Mouse (Mus musculus) kidney, adult 2 months (tissue): ENCODE measurements around the gene Dab1. TPM values are rescaled to one million over a fixed set of nuclear protein-coding genes. Genes with fewer than 3 reads are reported as not detected.
A peak's percentile ranks its signal among the peaks of the same experiment; 100 is the strongest.

Experiments
- DNase-seq: peaks from one replicate; pipeline ENCODE4 v3.0.0; 2021
- H3K27ac ChIP-seq: fragments of 200-500 bp; 2 replicates; pipeline ENCODE4 v1.5.1; 2012; ENCODE audit warnings: low read depth, low read length, control low read depth, inconsistent platforms; ENCODE audit not compliant: insufficient read depth
- H3K27me3 ChIP-seq: fragments of 200-500 bp; replicated peaks from 2 replicates; pipeline ENCODE4 v1.6.1; 2012; ENCODE audit warnings: mild to moderate bottlenecking, moderate library complexity, low read length, inconsistent platforms; ENCODE audit not compliant: control insufficient read depth, insufficient read depth
- H3K36me3 ChIP-seq: fragments of 200-500 bp; 2 replicates; pipeline ENCODE4 v1.6.1; 2012; ENCODE audit warnings: mild to moderate bottlenecking, moderate library complexity, low read length, inconsistent platforms; ENCODE audit not compliant: control insufficient read depth, insufficient read depth
- H3K4me1 ChIP-seq: fragments of 200-500 bp; 2 replicates; pipeline ENCODE4 v1.6.1; 2011; ENCODE audit warnings: low read length; ENCODE audit not compliant: control insufficient read depth, insufficient read depth
- H3K4me3 ChIP-seq: fragments of 200-500 bp; 2 replicates; pipeline ENCODE4 v1.5.1; 2011; ENCODE audit warnings: mild to moderate bottlenecking, low read depth, low read length, control low read depth; ENCODE audit not compliant: insufficient read depth
- CTCF ChIP-seq: fragments of 200-500 bp; conservative IDR thresholded peaks from 2 replicates; pipeline ENCODE4 v1.5.1; 2011; ENCODE audit warnings: low read depth, mild to moderate bottlenecking, control low read depth, low read length, moderate library complexity, mixed read lengths; ENCODE audit not compliant: insufficient read depth, insufficient read length
- POLR2A ChIP-seq: fragments of 200-500 bp; IDR thresholded peaks from one replicate; pipeline ENCODE4 v1.6.1; 2011; ENCODE audit warnings: low read depth, low read length, control low read depth
- WGBS: fragments of 180-500 bp; shearing (Covaris S2); methylation state at CpG from one replicate; pipeline ENCODE4 v1.1.7; 2018; 5-methylcytosine and 5-hydroxymethylcytosine counted together
- polyA plus RNA-seq: library from polyadenylated mRNA; depleted of rRNA; stranded (reverse); fragments of >200 nt; gene quantifications from 2 replicates; pipeline ENCODE4 v1.2.3, GENCODE M21; 2012

The Dab1 gene
- polyA plus RNA-seq, 1 experiment: 3.3 TPM

DNA sequence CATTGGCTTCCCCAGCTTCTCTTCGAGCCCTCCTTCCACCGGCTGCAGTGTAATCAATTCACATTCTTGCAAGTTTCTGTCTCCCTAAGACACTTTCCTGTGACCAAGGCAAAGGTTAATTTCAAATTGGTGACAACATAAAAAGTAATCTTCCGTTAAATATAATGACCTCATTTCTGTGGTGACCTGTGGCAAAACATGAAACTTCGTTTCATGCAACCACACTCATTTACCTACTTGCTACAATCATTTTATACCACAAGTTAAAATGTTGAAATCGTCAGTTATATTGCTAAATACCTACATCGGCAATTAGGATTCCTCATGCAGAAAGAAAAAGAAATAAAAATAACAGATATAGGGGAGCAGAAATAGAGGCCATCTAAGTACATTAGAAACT lies 1048.9 kb downstream of the Dab1 start:
- no peak for TF ChIP-seq POLR2A
- no peak for TF ChIP-seq CTCF

DNA sequence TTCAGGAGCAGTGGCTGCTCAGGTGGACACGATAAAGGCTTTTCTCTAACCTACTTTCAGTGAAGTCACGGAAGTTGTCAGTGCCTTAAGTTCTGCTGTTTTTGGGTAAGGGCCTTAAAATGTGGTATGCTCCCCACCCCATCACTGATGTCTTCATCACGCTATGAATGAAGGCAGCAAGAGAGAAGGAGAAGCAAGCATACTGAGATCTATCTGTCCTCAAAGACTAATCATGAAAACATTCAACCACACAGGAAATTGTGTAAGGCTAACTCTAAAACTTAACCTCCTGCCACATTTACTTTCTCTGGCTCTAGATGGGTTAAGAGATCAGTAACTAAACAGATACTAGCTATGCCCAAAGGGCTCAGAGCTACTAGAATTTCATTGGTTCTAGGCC lies 1050.2 kb downstream of the Dab1 start:
- no peaks in the 10 kb centered on the region for H3K27me3 ChIP-seq
- no peaks in the 10 kb centered on the region for H3K4me1 ChIP-seq
- 95% methylated on average over 3 of the region's 3 CpGs for WGBS
- H3K36me3 ChIP-seq: no peaks in the 10 kb centered on the region
- no peak overlapping the region for H3K4me3 ChIP-seq
- DNase-seq: no peak
- no peak overlapping the region for H3K27ac ChIP-seq
- TF ChIP-seq CTCF (no peak), POLR2A (no peak)

More for the DNA sequence above, 1048.9 kb downstream of the Dab1 start:
- DNase-seq: no peak
- Histone ChIP-seq H3K27me3 (no peaks in the 10 kb centered on the region), H3K4me1 (no peaks in the 10 kb centered on the region), H3K36me3 (no peaks in the 10 kb centered on the region), H3K4me3 (no peak overlapping the region), H3K27ac (no peak overlapping the region)
- WGBS: 67% methylated on average over 6 of the region's 6 CpGs

DNA sequence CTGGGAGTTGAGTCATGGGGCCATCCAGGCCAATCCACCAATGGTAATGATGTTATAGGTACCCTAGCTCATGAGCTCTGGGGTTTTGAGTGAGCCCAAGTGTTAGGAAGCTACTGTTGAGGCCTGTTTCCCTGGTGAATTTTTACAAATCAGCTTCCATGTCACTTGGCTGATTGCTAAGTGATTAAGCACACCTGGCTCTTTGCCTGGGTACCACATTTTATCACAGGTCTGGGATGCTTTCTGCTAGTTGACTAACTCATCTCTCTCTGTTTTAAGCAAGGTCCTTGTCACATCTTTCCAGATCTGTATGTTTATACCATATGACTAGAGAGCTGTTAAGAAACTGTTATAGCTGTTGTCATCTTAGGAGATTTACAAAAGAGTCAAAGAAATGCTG lies 1051.6 kb downstream of the Dab1 start:
- Histone ChIP-seq H3K36me3 (no peaks in the 10 kb centered on the region), H3K4me3 (no peak overlapping the region), H3K27ac (no peak overlapping the region), H3K27me3 (no peaks in the 10 kb centered on the region), H3K4me1 (no peaks in the 10 kb centered on the region)
- DNase-seq: no peak
- TF ChIP-seq POLR2A: no peak
- no peak for TF ChIP-seq CTCF

DNA sequence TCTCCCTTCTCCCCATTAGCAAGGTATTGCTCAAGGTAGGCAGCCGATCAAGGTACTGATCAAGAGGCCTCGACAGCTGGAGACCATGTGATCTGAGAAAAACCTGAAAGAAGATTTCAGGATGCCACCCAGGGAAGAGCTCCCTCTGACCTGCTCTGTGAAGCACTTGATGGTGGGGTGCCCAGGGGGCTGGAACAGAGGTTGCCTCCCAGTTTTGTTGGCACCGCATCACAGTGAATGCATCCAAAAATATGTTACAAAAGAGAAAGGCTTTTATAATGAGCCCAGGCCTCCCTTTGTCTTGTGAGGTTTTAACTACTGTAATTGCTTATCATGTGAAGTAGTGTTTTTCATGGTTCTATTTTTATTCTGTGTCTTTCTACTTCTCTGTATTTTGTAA lies 1054.2 kb downstream of the Dab1 start:
- Histone ChIP-seq H3K4me1 (no peaks in the 10 kb centered on the region), H3K4me3 (no peak overlapping the region), H3K27ac (no peak overlapping the region), H3K27me3 (no peaks in the 10 kb centered on the region), H3K36me3 (no peaks in the 10 kb centered on the region)
- no peak for DNase-seq
- WGBS: 90% methylated on average over 3 of the region's 3 CpGs
- TF ChIP-seq CTCF (no peak), POLR2A (no peak)

DNA sequence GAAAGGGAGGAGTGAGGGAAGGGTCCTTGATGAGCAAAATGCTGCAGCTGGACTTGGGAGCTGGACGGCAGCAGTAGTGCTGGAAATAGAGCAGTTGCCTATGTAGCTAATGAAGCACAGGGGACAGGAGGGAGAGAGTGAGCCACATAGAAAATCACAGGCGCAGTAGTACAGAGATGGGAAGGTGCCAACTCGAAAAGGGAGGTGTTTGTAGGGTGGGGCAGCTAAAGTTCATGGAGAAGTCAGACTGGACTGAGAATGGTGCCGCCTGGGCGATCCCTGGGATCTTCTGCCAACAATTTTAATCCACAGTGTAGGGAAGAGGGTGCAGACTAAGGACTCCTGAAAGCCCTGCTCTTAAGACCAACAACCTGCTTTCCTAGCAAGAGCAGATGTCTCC lies 1055.5 kb downstream of the Dab1 start:
- TF ChIP-seq POLR2A: no peak
- TF ChIP-seq CTCF: no peak
- H3K4me3 ChIP-seq: no peak overlapping the region
- WGBS: 71% methylated on average over 5 of the region's 5 CpGs
- peak; percentile 56 for DNase-seq
- no peak overlapping the region for H3K27ac ChIP-seq
- no peaks in the 10 kb centered on the region for H3K36me3 ChIP-seq
- H3K27me3 ChIP-seq: no peaks in the 10 kb centered on the region
- H3K4me1 ChIP-seq: no peaks in the 10 kb centered on the region

DNA sequence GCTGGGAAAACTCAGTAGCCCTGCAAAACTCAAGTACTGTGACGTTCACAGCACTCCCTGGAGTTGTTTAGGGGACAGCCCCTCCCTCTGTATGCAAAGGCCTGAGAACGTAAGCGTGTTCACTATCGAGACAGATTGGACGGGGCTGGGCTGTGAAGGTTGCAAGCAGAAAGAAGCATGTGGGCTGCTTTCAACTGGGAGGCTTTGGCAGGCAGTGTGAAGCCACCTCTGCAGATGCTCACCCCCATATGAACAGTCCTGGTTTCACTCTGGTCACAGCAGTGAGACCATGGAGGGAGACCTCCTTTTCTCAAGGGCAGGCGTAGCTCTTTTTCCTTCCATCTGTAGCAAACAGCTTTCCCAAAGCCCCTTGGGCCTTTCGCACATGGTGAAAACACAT lies 1059.1 kb downstream of the Dab1 start:
- DNase-seq: no peak
- no peak overlapping the region for H3K27ac ChIP-seq

DNA sequence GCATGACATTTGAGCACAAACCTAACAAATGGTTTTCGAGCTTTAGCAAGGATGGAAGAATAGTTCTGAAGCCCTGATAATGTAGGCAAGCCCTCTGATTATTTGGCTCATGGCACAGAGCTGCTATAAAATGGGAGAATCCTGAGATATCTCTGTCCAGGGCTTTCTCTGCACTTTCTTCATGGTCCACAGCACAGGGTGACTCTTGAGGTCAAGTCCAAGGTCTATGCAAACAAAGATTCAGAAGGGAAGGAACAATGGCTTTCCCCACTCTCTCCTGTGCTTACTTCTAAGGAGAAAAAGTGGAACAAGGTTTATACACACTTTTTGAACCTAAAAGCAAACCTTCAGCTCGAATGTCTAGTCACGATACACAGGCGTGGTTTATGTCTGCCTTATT lies 1061.3 kb downstream of the Dab1 start:
- no peaks in the 10 kb centered on the region for H3K36me3 ChIP-seq
- no peaks in the 10 kb centered on the region for H3K4me1 ChIP-seq
- no peak overlapping the region; the same call in 1 of the 2 replicates for H3K27ac ChIP-seq
- no peak overlapping the region for H3K4me3 ChIP-seq
- peak; percentile 67 for DNase-seq
- no peaks in the 10 kb centered on the region for H3K27me3 ChIP-seq
- whole genome bisulfite sequencing: 72% methylated on average over 4 of the region's 4 CpGs
- TF ChIP-seq CTCF (no peak), POLR2A (no peak)

More for the DNA sequence above, 1059.1 kb downstream of the Dab1 start:
- TF ChIP-seq CTCF (no peak), POLR2A (no peak)
- no peaks in the 10 kb centered on the region for H3K27me3 ChIP-seq
- no peaks in the 10 kb centered on the region for H3K4me1 ChIP-seq
- H3K36me3 ChIP-seq: no peaks in the 10 kb centered on the region
- WGBS: 91% methylated on average over 7 of the region's 7 CpGs
- no peak overlapping the region for H3K4me3 ChIP-seq

DNA sequence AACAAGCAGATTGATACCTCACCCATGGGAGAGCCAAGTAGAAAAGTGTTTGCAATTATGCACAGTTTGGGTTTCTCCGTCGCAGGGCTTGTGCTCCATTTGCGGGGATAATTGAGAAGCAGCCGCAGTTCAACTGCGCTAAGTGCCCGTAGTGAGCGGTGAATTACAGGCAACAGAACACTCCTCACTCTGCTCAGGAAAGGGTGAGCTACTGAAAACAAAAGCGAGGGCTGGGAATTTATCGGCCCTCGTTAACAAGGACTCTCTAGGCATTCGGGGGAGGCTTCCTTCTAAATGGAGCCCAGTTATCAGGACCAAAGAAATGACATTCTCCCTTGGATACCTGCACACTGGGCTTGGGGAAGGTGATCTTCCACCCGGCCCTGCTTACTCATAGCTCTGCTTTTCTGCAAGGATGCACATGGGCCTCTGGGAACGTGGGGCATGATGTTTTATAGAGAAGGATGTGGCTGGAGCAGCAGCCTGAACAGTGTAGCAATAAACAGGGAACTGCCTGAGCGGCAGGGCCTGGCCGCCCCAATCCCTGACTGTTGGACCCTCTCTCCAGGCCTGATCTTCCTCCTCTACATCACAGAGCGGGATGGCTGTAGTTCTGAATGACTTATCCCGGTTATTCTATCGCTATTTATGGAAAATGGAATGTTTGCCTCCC lies 1067.1 kb downstream of the Dab1 start:
- Histone ChIP-seq H3K4me1 (no peaks in the 10 kb centered on the region), H3K27ac (no peak overlapping the region), H3K4me3 (no peak overlapping the region), H3K27me3 (no peaks in the 10 kb centered on the region), H3K36me3 (no peaks in the 10 kb centered on the region)
- WGBS: 66% methylated on average over 18 of the region's 18 CpGs
- TF ChIP-seq CTCF (no peak), POLR2A (no peak)
- DNase-seq: no peak
